Comparison of ENCODE assay signal across 8 mouse cellular contexts in genomic region chr6:86669240-86669727, GRCm38 (mm10). TPM values are rescaled to one million over a fixed set of nuclear protein-coding genes. Genes with fewer than 3 reads are reported as not detected.
DNase-seq lines count a peak whose midpoint lies in the region; ATAC-seq and TF ChIP-seq lines count a peak whose summit lies in the region.

No protein-coding gene starts in this region.

- H3K79me2 ChIP-seq in C2C12 (ENCODE audit: control insufficient read depth, insufficient read depth) (no peaks in the 10 kb centered on the region), myocyte (ENCODE audit: control insufficient read depth, insufficient read depth) (no peaks in the 10 kb centered on the region)
- H3K79me2 ChIP-seq in liver, adult 2 months (ENCODE audit: control insufficient read depth, insufficient read depth, low read length) = peaks cover 4% of the 10 kb centered on the region; the same call in 1 of the 2 replicates

- H3K27me3 ChIP-seq in C2C12 (ENCODE audit: control insufficient read depth, insufficient read depth, insufficient read length) (no peaks in the 10 kb centered on the region), myocyte (ENCODE audit: control insufficient read depth, insufficient read depth, insufficient read length) (no peaks in the 10 kb centered on the region)
- H3K27me3 ChIP-seq in erythroblast, embryonic 14.5 days (ENCODE audit: control insufficient read depth) = no peaks in the 10 kb centered on the region
- no peaks in the 10 kb centered on the region for H3K27me3 ChIP-seq in heart, embryonic 11.5 days (ENCODE audit: control insufficient read depth, insufficient read depth, low read length)
- H3K27me3 ChIP-seq in kidney, embryonic 16.5 days (ENCODE audit: insufficient read depth, low read length) = no peaks in the 10 kb centered on the region
- no peaks in the 10 kb centered on the region for H3K27me3 ChIP-seq in liver, adult 2 months (ENCODE audit: control insufficient read depth, insufficient read depth, low read length)
- H3K27me3 ChIP-seq in splenic B cell, adult 2 months (ENCODE audit: control insufficient read depth, insufficient read depth, low read length, poor library complexity, severe bottlenecking) = no peaks in the 10 kb centered on the region

- no peaks in the 10 kb centered on the region for H3K79me3 ChIP-seq in C2C12 (ENCODE audit: low read depth)

- TF ChIP-seq CTCF in C2C12 (IDR thresholded peaks at IDR 0.05; ENCODE audit: control insufficient read depth, insufficient read depth, insufficient read length) = no peak
- no peak for TF ChIP-seq CTCF in brain, embryonic 14.5 days (IDR thresholded peaks at IDR 0.05; ENCODE audit: borderline replicate concordance, extremely low read depth, insufficient read depth, insufficient read length)
- TF ChIP-seq CTCF in liver, adult 2 months (IDR thresholded peaks at IDR 0.05; ENCODE audit: low read depth, low read length) = no peak

- H3K4me2 ChIP-seq in heart, embryonic 11.5 days = peak overlapping the region; percentile 90
- peak overlapping the region; percentile 87 for H3K4me2 ChIP-seq in kidney, embryonic 16.5 days (replicated peaks; ENCODE audit: low read depth, low read length)
- H3K4me2 ChIP-seq in myocyte (ENCODE audit: low read depth) = peak overlapping the region; percentile 84

- no peak for TF ChIP-seq POLR2A in brain, embryonic 14.5 days (IDR thresholded peaks at IDR 0.05; ENCODE audit: borderline replicate concordance, extremely low read depth, insufficient read depth, insufficient read length, poor library complexity, severe bottlenecking)
- peak; percentile 74 for TF ChIP-seq POLR2A in liver, adult 2 months (IDR thresholded peaks at IDR 0.05; ENCODE audit: extremely low read depth, insufficient read depth, low read length)
- TF ChIP-seq POLR2A in myocyte (IDR thresholded peaks at IDR 0.05; ENCODE audit: insufficient read length, low read depth) = peak; percentile 7

- no peaks in the 10 kb centered on the region for H3K9me3 ChIP-seq in erythroblast, embryonic 14.5 days (ENCODE audit: control insufficient read depth, low read length)
- no peaks in the 10 kb centered on the region for H3K9me3 ChIP-seq in heart, embryonic 11.5 days (replicated peaks; ENCODE audit: control insufficient read depth, low read length)
- H3K9me3 ChIP-seq in kidney, embryonic 16.5 days (ENCODE audit: low read length) = no peaks in the 10 kb centered on the region

- H3K9ac ChIP-seq in heart, embryonic 11.5 days (ENCODE audit: low read depth, low read length) = peak overlapping the region; percentile 54; the same call in 1 of the 2 replicates
- peak overlapping the region; percentile 74 for H3K9ac ChIP-seq in kidney, embryonic 16.5 days (replicated peaks; ENCODE audit: low read length)
- peak overlapping the region; percentile 75 for H3K9ac ChIP-seq in liver, adult 2 months (ENCODE audit: low read depth, low read length)

- H3ac ChIP-seq in C2C12 (ENCODE audit: control insufficient read depth, insufficient read length, low read depth) (peak overlapping the region; percentile 55), myocyte (ENCODE audit: control insufficient read depth, insufficient read length) (peak overlapping the region; percentile 11)

- peaks cover 58% of the 10 kb centered on the region for H3K4me1 ChIP-seq in erythroblast, embryonic 14.5 days (ENCODE audit: control insufficient read depth)
- H3K4me1 ChIP-seq in heart, embryonic 11.5 days (ENCODE audit: control insufficient read depth, insufficient read depth, low read length) = peaks cover 8% of the 10 kb centered on the region
- peaks cover 10% of the 10 kb centered on the region; the same call in 1 of the 2 replicates for H3K4me1 ChIP-seq in kidney, embryonic 16.5 days (ENCODE audit: insufficient read depth, low read length)
- peaks cover 12% of the 10 kb centered on the region for H3K4me1 ChIP-seq in liver, adult 2 months (ENCODE audit: control insufficient read depth, insufficient read depth, low read length)

- H3K36me3 ChIP-seq in C2C12 (ENCODE audit: control insufficient read depth, insufficient read depth) (peaks cover 18% of the 10 kb centered on the region), myocyte (ENCODE audit: control insufficient read depth, insufficient read depth) (peaks cover 22% of the 10 kb centered on the region)
- peaks cover 78% of the 10 kb centered on the region for H3K36me3 ChIP-seq in erythroblast, embryonic 14.5 days (ENCODE audit: control insufficient read depth)
- 0 out of 2 replicates have a peak, but pooled peaks cover 2% of the 10 kb centered on the region for H3K36me3 ChIP-seq in heart, embryonic 11.5 days (ENCODE audit: control insufficient read depth, insufficient read depth, low read length)
- H3K36me3 ChIP-seq in kidney, embryonic 16.5 days (ENCODE audit: insufficient read depth, low read length) = peaks cover 22% of the 10 kb centered on the region; the same call in 1 of the 2 replicates
- peaks cover 6% of the 10 kb centered on the region; the same call in 1 of the 2 replicates for H3K36me3 ChIP-seq in liver, adult 2 months (ENCODE audit: control insufficient read depth, insufficient read depth, low read length)
- peaks cover 7% of the 10 kb centered on the region for H3K36me3 ChIP-seq in splenic B cell, adult 2 months (ENCODE audit: control insufficient read depth, insufficient read depth, low read length, poor library complexity, severe bottlenecking)

- DNase-seq in brain, embryonic 14.5 days (ENCODE audit: low read depth) = peak; percentile 100
- DNase-seq in liver, adult 2 months (ENCODE audit: extremely low read depth, low read depth, low spot score) = peak; percentile 98
- peak; percentile 100 for DNase-seq in splenic B cell, adult 2 months (ENCODE audit: low read depth, low spot score)

- peak overlapping the region; percentile 56 for H3K4me3 ChIP-seq in C2C12 (ENCODE audit: insufficient read depth, poor library complexity, severe bottlenecking)
- peak overlapping the region; percentile 70 for H3K4me3 ChIP-seq in erythroblast, embryonic 14.5 days (replicated peaks)
- H3K4me3 ChIP-seq in heart, embryonic 11.5 days (ENCODE audit: low read depth, low read length) = peak overlapping the region; percentile 61
- H3K4me3 ChIP-seq in kidney, embryonic 16.5 days (ENCODE audit: low read length) = peak overlapping the region; percentile 85
- H3K4me3 ChIP-seq in liver, adult 2 months (ENCODE audit: insufficient read depth, low read depth, low read length) = peak overlapping the region; percentile 66
- H3K4me3 ChIP-seq in myocyte = peak overlapping the region; percentile 19

- under 1% methylated on average over 37 of the region's 37 CpGs for WGBS in heart, embryonic 11.5 days (ENCODE audit: insufficient replicate concordance)
- under 1% methylated on average over 36 of the region's 37 CpGs for WGBS in kidney, embryonic 16.5 days
- WGBS in liver, adult 2 months = 2% methylated on average over 37 of the region's 37 CpGs

- H3K27ac ChIP-seq in heart, embryonic 11.5 days (ENCODE audit: low read depth, low read length) = peak overlapping the region; percentile 54; the same call in 1 of the 2 replicates
- H3K27ac ChIP-seq in kidney, embryonic 16.5 days (ENCODE audit: low read length) = peak overlapping the region; percentile 70
- H3K27ac ChIP-seq in liver, adult 2 months (replicated peaks; ENCODE audit: insufficient read depth, low read depth, low read length) = peak overlapping the region; percentile 81

- peak; percentile 100 for ATAC-seq in heart, embryonic 11.5 days (replicated peaks; ENCODE audit: insufficient number of reproducible peaks, low FRiP score, low TSS enrichment)
- peak; percentile 100 for ATAC-seq in kidney, embryonic 16.5 days (ENCODE audit: low FRiP score, low TSS enrichment)

TF ChIP-seq in C2C12, 6 proteins besides CTCF, POLR2A, EP300 and RAD21:
- TF ChIP-seq MYOG (IDR thresholded peaks at IDR 0.05; ENCODE audit: control insufficient read depth, extremely low read depth, insufficient read length) (no peak), MAX (IDR thresholded peaks at IDR 0.05) (no peak), CEBPB (IDR thresholded peaks at IDR 0.05; ENCODE audit: low read depth) (peak; percentile 30)

TF ChIP-seq in myocyte, 11 proteins besides CTCF, POLR2A, EP300 and RAD21:
- TF ChIP-seq USF1 (IDR thresholded peaks at IDR 0.05; ENCODE audit: low read depth) = no peak
- peak; percentile 80 for TF ChIP-seq POLR2AphosphoS2 (IDR thresholded peaks at IDR 0.05; ENCODE audit: insufficient read length, low read depth)
- TF ChIP-seq SRF (IDR thresholded peaks at IDR 0.05; ENCODE audit: control insufficient read depth, insufficient read length, low read depth) = no peak

RNA-seq across cellular contexts. Expression of gene Mxd1, which starts 0.3 kb away (rescaled TPM):
- polyA plus RNA-seq in C2C12 (2012; fragmentation: generic; extraction: Trizol) (1.1 TPM), myocyte (2012; fragmentation: generic; extraction: Trizol) (2.9 TPM)
- 19.3 and 24.0 TPM in 2 replicates for polyA plus RNA-seq in brain, embryonic 14.5 days (2012; rRNA removed)
- polyA plus RNA-seq in erythroblast, embryonic 14.5 days (2012) = 11.9 and 12.6 TPM in 2 replicates
- 9.5 and 12.6 TPM in 2 replicates for polyA plus RNA-seq in heart, embryonic 11.5 days (2014; fragmentation: Nextera tagmentation; extraction: Ambion mirVana)
- 11.8 and 11.9 TPM in 2 replicates for polyA plus RNA-seq in kidney, embryonic 16.5 days (2015; fragmentation: Nextera tagmentation; extraction: Ambion mirVana)
- total RNA-seq in liver, adult 2 months (2014; rRNA removed) = 2.0 and 2.6 TPM in 2 replicates
- polyA plus RNA-seq in liver, adult 2 months (2012; rRNA removed) = 2.7 and 2.8 TPM in 2 replicates

RNA-seq across cellular contexts. Expression of gene Snrnp27, which starts 15.0 kb away (rescaled TPM):
- polyA plus RNA-seq in C2C12 (2012; fragmentation: generic; extraction: Trizol) = 53.1 TPM
- 46.9 and 52.6 TPM in 2 replicates for polyA plus RNA-seq in brain, embryonic 14.5 days (2012; rRNA removed)
- 27.7 and 41.0 TPM in 2 replicates for polyA plus RNA-seq in erythroblast, embryonic 14.5 days (2012)
- polyA plus RNA-seq in heart, embryonic 11.5 days (2014; fragmentation: Nextera tagmentation; extraction: Ambion mirVana) = 97.6 and 109 TPM in 2 replicates
- polyA plus RNA-seq in kidney, embryonic 16.5 days (2015; fragmentation: Nextera tagmentation; extraction: Ambion mirVana) = 95.5 and 102 TPM in 2 replicates
- 14.3 and 18.7 TPM in 2 replicates for total RNA-seq in liver, adult 2 months (2014; rRNA removed)
- polyA plus RNA-seq in liver, adult 2 months (2012; rRNA removed) = 6.6 and 8.6 TPM in 2 replicates
- 53.8 TPM for polyA plus RNA-seq in myocyte (2012; fragmentation: generic; extraction: Trizol)

RNA-seq across cellular contexts. Expression of gene Asprv1, which starts 41.3 kb away (rescaled TPM):
- polyA plus RNA-seq in C2C12 (2012; fragmentation: generic; extraction: Trizol) (0.04 TPM), myocyte (2012; fragmentation: generic; extraction: Trizol) (0.34 TPM)
- 2.0 and 3.3 TPM in 2 replicates for polyA plus RNA-seq in brain, embryonic 14.5 days (2012; rRNA removed)
- polyA plus RNA-seq in erythroblast, embryonic 14.5 days (2012) = 0.03 TPM in 1 of 2 replicates, not detected in the other
- not detected in 2 replicates for polyA plus RNA-seq in heart, embryonic 11.5 days (2014; fragmentation: Nextera tagmentation; extraction: Ambion mirVana)
- polyA plus RNA-seq in kidney, embryonic 16.5 days (2015; fragmentation: Nextera tagmentation; extraction: Ambion mirVana) = 0.89 and 0.99 TPM in 2 replicates
- total RNA-seq in liver, adult 2 months (2014; rRNA removed) = not detected in 2 replicates
- 0.07 and 0.10 TPM in 2 replicates for polyA plus RNA-seq in liver, adult 2 months (2012; rRNA removed)

Comparison
In these comparisons a context has a peak if more than half of its experiments do, and no peak if none do; other contexts are left out.
1. Peak in every context shown above with its lines: DNase-seq, ATAC-seq, H3K4me3 ChIP-seq and H3K27ac ChIP-seq.
2. H3K4me3 ChIP-seq: peak in every context shown above with its lines; median percentile 85 in kidney, embryonic 16.5 days; 70 in erythroblast, embryonic 14.5 days; 66 in liver, adult 2 months; 61 in heart, embryonic 11.5 days; 56 in C2C12; 19 in myocyte.